Mouse (Mus musculus) CH12.LX (cell line): ENCODE measurements around the gene Atp5f1. TPM values are rescaled to one million over a fixed set of nuclear protein-coding genes. Genes with fewer than 3 reads are reported as not detected.

Experiments used
- polyA plus RNA-seq: library from polyadenylated mRNA; unstranded; fragments of >175 nt; gene quantifications from 2 replicates; pipeline ENCODE4 v1.2.1, GENCODE M21; 2012; ENCODE audit warnings: low read depth; ENCODE audit not compliant: insufficient read length
- total RNA-seq, 2 experiments: library from RNA; depleted of rRNA; stranded (reverse); fragments of 300-350 nt in 1 of 2; fragments of >200 nt in 1 of 2; gene quantifications; 2 replicates each; pipeline ENCODE4 v1.2.3; 2012 to 2014

Atp5f1 gene
- total and polyA plus RNA-seq, 3 experiments: 317 to 676 (median 494) TPM

Other genes with a start within 250 kb of the Atp5f1 start
- 63.3 and 116 TPM in 2 replicates for gene Rap1a, start 158.8 kb downstream of the Atp5f1 start, total RNA-seq (2012; rRNA removed)
- 209 and 234 TPM in 2 replicates for gene Rap1a, start 158.8 kb downstream of the Atp5f1 start, total RNA-seq (2014; rRNA removed)
- gene Rap1a, start 158.8 kb downstream of the Atp5f1 start, polyA plus RNA-seq: 222 and 250 TPM in 2 replicates
- 1.1 and 1.2 TPM in 2 replicates for gene Adora3, start 89.2 kb downstream of the Atp5f1 start, total RNA-seq (2012; rRNA removed)
- 0.54 and 0.73 TPM in 2 replicates for gene Adora3, start 89.2 kb downstream of the Atp5f1 start, total RNA-seq (2014; rRNA removed)
- 1.3 and 1.4 TPM in 2 replicates for gene Adora3, start 89.2 kb downstream of the Atp5f1 start, polyA plus RNA-seq
- gene Tmigd3, start 89.2 kb downstream of the Atp5f1 start, total RNA-seq (2012; rRNA removed): 0.25 TPM in 1 of 2 replicates, not detected in the other
- not detected in 2 replicates for gene Tmigd3, start 89.2 kb downstream of the Atp5f1 start, total RNA-seq (2014; rRNA removed)
- 1.3 TPM in 1 of 2 replicates, not detected in the other for gene Tmigd3, start 89.2 kb downstream of the Atp5f1 start, polyA plus RNA-seq
- gene I830077J02Rik, start 27.4 kb downstream of the Atp5f1 start, total RNA-seq (2012; rRNA removed): 0.84 and 1.3 TPM in 2 replicates
- gene I830077J02Rik, start 27.4 kb downstream of the Atp5f1 start, total RNA-seq (2014; rRNA removed): 2.9 and 3.2 TPM in 2 replicates
- 8.3 and 10.2 TPM in 2 replicates for gene I830077J02Rik, start 27.4 kb downstream of the Atp5f1 start, polyA plus RNA-seq
- gene Wdr77, start 730 bp downstream of the Atp5f1 start, total RNA-seq (2012; rRNA removed): 87.4 and 114 TPM in 2 replicates
- gene Wdr77, start 730 bp downstream of the Atp5f1 start, total RNA-seq (2014; rRNA removed): 86.7 and 91.2 TPM in 2 replicates
- gene Wdr77, start 730 bp downstream of the Atp5f1 start, polyA plus RNA-seq: 203 and 235 TPM in 2 replicates
- gene Ovgp1, start 13.6 kb upstream of the Atp5f1 start, total RNA-seq (2012; rRNA removed): 1.4 and 1.6 TPM in 2 replicates
- gene Ovgp1, start 13.6 kb upstream of the Atp5f1 start, total RNA-seq (2014; rRNA removed): 2.3 TPM in 2 replicates
- gene Ovgp1, start 13.6 kb upstream of the Atp5f1 start, polyA plus RNA-seq: 4.3 and 5.6 TPM in 2 replicates
- gene Pifo, start 54.5 kb upstream of the Atp5f1 start, total RNA-seq (2012; rRNA removed): 5.4 and 8.1 TPM in 2 replicates
- 13.7 and 16.4 TPM in 2 replicates for gene Pifo, start 54.5 kb upstream of the Atp5f1 start, total RNA-seq (2014; rRNA removed)
- 7.1 and 7.7 TPM in 2 replicates for gene Pifo, start 54.5 kb upstream of the Atp5f1 start, polyA plus RNA-seq
- not detected in 2 replicates for gene Chil5, start 72.7 kb upstream of the Atp5f1 start, total RNA-seq (2012; rRNA removed)
- gene Chil5, start 72.7 kb upstream of the Atp5f1 start, total RNA-seq (2014; rRNA removed): not detected in 2 replicates
- 0.30 and 0.31 TPM in 2 replicates for gene Chil5, start 72.7 kb upstream of the Atp5f1 start, polyA plus RNA-seq
- gene Chia1, start 153.1 kb upstream of the Atp5f1 start, total RNA-seq (2012; rRNA removed): 0.13 TPM in 1 of 2 replicates, not detected in the other
- 0.36 and 0.47 TPM in 2 replicates for gene Chia1, start 153.1 kb upstream of the Atp5f1 start, total RNA-seq (2014; rRNA removed)
- gene Chia1, start 153.1 kb upstream of the Atp5f1 start, polyA plus RNA-seq: 0.38 and 0.46 TPM in 2 replicates
- not detected in 2 replicates for gene Chil3, start 207.5 kb upstream of the Atp5f1 start, total RNA-seq (2012; rRNA removed)
- gene Chil3, start 207.5 kb upstream of the Atp5f1 start, total RNA-seq (2014; rRNA removed): not detected in 2 replicates
- not detected in 2 replicates for gene Chil3, start 207.5 kb upstream of the Atp5f1 start, polyA plus RNA-seq